Mouse (Mus musculus) hindbrain, embryonic 10.5 days (tissue): ENCODE measurements around the gene Hhipl1. TPM values are rescaled to one million over a fixed set of nuclear protein-coding genes. Genes with fewer than 3 reads are reported as not detected.

Source experiments
- DNase-seq: peaks from one replicate; pipeline ENCODE4 v3.0.0-alpha.2; 2017; ENCODE audit warnings: low spot score
- H3K27ac ChIP-seq: fragments of 300-500 bp; sonication (generic); 2 replicates; pipeline ENCODE4 v1.5.1; 2016; ENCODE audit warnings: mild to moderate bottlenecking, moderate library complexity
- H3K27me3 ChIP-seq: fragments of 300-500 bp; sonication (generic); 2 replicates; pipeline ENCODE4 v1.6.1; 2016; ENCODE audit warnings: mild to moderate bottlenecking; ENCODE audit not compliant: poor library complexity, insufficient read depth, severe bottlenecking
- H3K36me3 ChIP-seq: fragments of 300-500 bp; sonication (generic); 2 replicates; pipeline ENCODE4 v1.6.1; 2016; ENCODE audit warnings: mild to moderate bottlenecking, moderate library complexity
- H3K4me1 ChIP-seq: fragments of 300-500 bp; sonication (generic); replicated peaks from 2 replicates; pipeline ENCODE4 v1.6.1; 2016; ENCODE audit warnings: mild to moderate bottlenecking
- H3K4me3 ChIP-seq: fragments of 300-500 bp; sonication (generic); 2 replicates; pipeline ENCODE4 v1.5.1; 2016; ENCODE audit warnings: mild to moderate bottlenecking, moderate library complexity
- H3K9me3 ChIP-seq: fragments of 300-500 bp; sonication (generic); 2 replicates; pipeline ENCODE4 v1.6.1; 2016; ENCODE audit warnings: mild to moderate bottlenecking, moderate library complexity
- WGBS: fragments of 180-500 bp; shearing (Covaris S2); methylation state at CpG from one replicate; pipeline ENCODE4 v1.1.7; 2016; 5-methylcytosine and 5-hydroxymethylcytosine counted together
- polyA plus RNA-seq: library from polyadenylated mRNA; unstranded; fragments of >200 nt; fragmentation: Nextera tagmentation; extraction: Ambion mirVana; gene quantifications from 2 replicates; pipeline ENCODE4 v1.2.1, GENCODE M21; 2016

Gene Hhipl1
- polyA plus RNA-seq, 1 experiment from 2014 or later: 3.2 TPM

GRCm38 (mm10) chr12:108309116-108309794 is 3.2 kb downstream of the Hhipl1 start:
- H3K27ac ChIP-seq: peak overlapping the region; percentile 70; the same call in 1 of the 2 replicates

GRCm38 (mm10) chr12:108310041-108310440 is 4.0 kb downstream of the Hhipl1 start:
- WGBS: 83% methylated on average over 4 of the region's 4 CpGs
- Histone ChIP-seq H3K27me3 (peaks cover 46% of the 10 kb centered on the region), H3K4me3 (no peak overlapping the region), H3K36me3 (no peaks in the 10 kb centered on the region), H3K27ac (peak overlapping the region; percentile 70), H3K9me3 (no peaks in the 10 kb centered on the region), H3K4me1 (peaks cover 83% of the 10 kb centered on the region)
- no peak for DNase-seq

More at GRCm38 (mm10) chr12:108309116-108309794, 3.2 kb downstream of the Hhipl1 start:
- no peaks in the 10 kb centered on the region for H3K9me3 ChIP-seq
- WGBS: 65% methylated on average over 8 of the region's 8 CpGs
- no peak for DNase-seq
- peaks cover 53% of the 10 kb centered on the region for H3K27me3 ChIP-seq
- H3K4me3 ChIP-seq: no peak overlapping the region
- H3K36me3 ChIP-seq: no peaks in the 10 kb centered on the region
- H3K4me1 ChIP-seq: peaks cover 90% of the 10 kb centered on the region

GRCm38 (mm10) chr12:108310456-108311027 is 4.5 kb downstream of the Hhipl1 start:
- Histone ChIP-seq H3K27me3 (peaks cover 41% of the 10 kb centered on the region), H3K27ac (peak overlapping the region; percentile 70)
- 81% methylated on average over 7 of the region's 7 CpGs for WGBS

DNA sequence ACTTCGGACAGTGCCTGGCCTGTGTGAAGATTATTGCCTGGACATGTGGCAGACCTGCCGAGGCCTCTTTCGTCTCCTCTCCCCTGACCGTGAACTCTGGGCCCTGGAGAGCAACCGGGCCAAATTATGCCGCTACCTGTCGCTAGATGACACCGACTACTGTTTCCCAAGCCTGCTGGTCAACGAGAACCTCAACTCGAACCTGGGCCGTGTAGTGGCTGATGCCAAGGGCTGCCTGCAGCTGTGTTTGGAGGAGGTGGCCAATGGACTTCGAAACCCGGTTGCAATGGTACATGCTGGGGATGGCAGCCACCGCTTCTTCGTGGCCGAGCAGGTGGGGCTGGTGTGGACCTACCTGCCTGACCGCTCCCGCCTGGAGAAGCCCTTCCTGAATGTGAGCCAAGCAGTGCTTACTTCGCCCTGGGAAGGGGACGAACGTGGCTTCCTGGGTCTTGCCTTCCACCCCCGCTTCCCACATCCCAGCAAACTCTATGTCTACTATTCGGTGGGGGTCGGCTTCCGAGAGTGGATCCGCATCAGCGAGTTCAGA is 5.7 kb downstream of the Hhipl1 start:
- Histone ChIP-seq H3K27ac (peak overlapping the region; percentile 85), H3K4me1 (peaks cover 80% of the 10 kb centered on the region), H3K4me3 (no peak overlapping the region), H3K27me3 (peaks cover 42% of the 10 kb centered on the region), H3K9me3 (no peaks in the 10 kb centered on the region), H3K36me3 (no peaks in the 10 kb centered on the region)
- DNase-seq: no peak
- 84% methylated on average over 27 of the region's 27 CpGs for WGBS

More at GRCm38 (mm10) chr12:108310456-108311027, 4.5 kb downstream of the Hhipl1 start:
- Histone ChIP-seq H3K4me1 (peaks cover 80% of the 10 kb centered on the region), H3K36me3 (no peaks in the 10 kb centered on the region), H3K9me3 (no peaks in the 10 kb centered on the region), H3K4me3 (no peak overlapping the region)
- DNase-seq: no peak

- H3K27ac ChIP-seq: peak overlapping the region; percentile 85
- H3K9me3 ChIP-seq: no peaks in the 10 kb centered on the region
- 17% methylated on average over 6 of the region's 6 CpGs for WGBS
- H3K27me3 ChIP-seq: peaks cover 42% of the 10 kb centered on the region
- H3K36me3 ChIP-seq: no peaks in the 10 kb centered on the region
- peaks cover 80% of the 10 kb centered on the region for H3K4me1 ChIP-seq
- H3K4me3 ChIP-seq: no peak overlapping the region
- DNase-seq: peak; percentile 68
Measured at GRCm38 (mm10) chr12:108312432-108312851, 6.4 kb downstream of the Hhipl1 start.

DNA sequence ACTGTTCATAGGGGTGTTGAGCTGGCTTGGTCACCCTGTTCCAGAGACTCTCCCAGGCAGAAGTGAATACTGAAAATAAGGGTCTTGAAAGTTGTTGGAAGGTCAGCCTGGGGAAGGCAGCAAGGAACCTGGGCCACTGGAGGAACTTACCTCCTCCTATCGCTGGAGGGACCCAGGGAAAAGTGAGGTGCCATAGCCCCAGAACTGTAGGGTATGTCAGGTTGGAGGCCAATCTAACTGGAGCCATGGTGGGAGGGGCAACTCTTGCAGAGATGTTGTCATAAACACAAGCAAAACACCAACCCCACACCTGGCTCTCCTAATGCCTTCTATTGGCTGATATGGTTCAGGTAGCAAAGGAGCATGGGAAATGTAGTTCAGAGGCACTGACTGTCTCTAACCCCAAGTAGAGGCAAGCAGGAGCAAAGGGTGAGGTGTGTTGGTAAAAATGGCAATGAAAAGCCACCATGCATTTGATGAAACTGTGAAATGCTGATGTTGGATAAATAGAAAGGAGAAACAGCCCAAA is 7.2 kb downstream of the Hhipl1 start:
- DNase-seq: no peak
- Histone ChIP-seq H3K4me1 (peaks cover 80% of the 10 kb centered on the region), H3K9me3 (no peaks in the 10 kb centered on the region), H3K27ac (peak overlapping the region; percentile 85), H3K4me3 (no peak overlapping the region), H3K27me3 (peaks cover 42% of the 10 kb centered on the region), H3K36me3 (no peaks in the 10 kb centered on the region)
- WGBS: 87% methylated on average over 1 of the region's 1 CpGs

GRCm38 (mm10) chr12:108315818-108316217 is 9.7 kb downstream of the Hhipl1 start:
- H3K27me3 ChIP-seq: peaks cover 53% of the 10 kb centered on the region
- WGBS: 44% methylated on average over 10 of the region's 10 CpGs
- peaks cover 80% of the 10 kb centered on the region for H3K4me1 ChIP-seq
- no peak overlapping the region for H3K4me3 ChIP-seq
- H3K9me3 ChIP-seq: no peaks in the 10 kb centered on the region
- peak overlapping the region; percentile 45 for H3K27ac ChIP-seq
- H3K36me3 ChIP-seq: no peaks in the 10 kb centered on the region
- DNase-seq: no peak

DNA sequence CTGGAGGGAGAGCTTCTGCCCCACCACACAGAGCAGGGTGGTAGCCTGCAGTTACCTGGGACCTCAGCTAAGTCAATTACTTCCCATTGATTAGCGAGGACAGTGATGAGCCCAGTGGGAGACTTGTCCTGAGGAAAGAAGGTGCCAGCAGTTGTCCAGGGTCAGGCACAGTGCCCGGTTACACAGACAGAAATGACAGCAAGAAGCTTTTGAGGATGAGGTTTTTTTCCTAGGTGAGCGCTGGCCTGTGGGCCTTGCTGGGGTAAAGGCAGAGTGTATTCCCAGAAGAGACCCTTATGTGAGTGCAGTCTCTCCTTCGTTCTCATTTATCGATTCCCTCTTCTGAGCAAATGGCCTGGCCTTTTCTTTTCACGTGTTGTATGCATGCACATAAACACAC is 10.6 kb downstream of the Hhipl1 start:
- no peaks in the 10 kb centered on the region for H3K36me3 ChIP-seq
- peaks cover 81% of the 10 kb centered on the region for H3K4me1 ChIP-seq
- peak overlapping the region; percentile 74 for H3K27ac ChIP-seq
- H3K4me3 ChIP-seq: no peak overlapping the region
- H3K27me3 ChIP-seq: peaks cover 59% of the 10 kb centered on the region
- WGBS: 22% methylated on average over 6 of the region's 6 CpGs
- DNase-seq: no peak
- H3K9me3 ChIP-seq: no peaks in the 10 kb centered on the region

- no peaks in the 10 kb centered on the region for H3K9me3 ChIP-seq
- WGBS: 5% methylated on average over 9 of the region's 9 CpGs
- no peak overlapping the region for H3K4me3 ChIP-seq
- peaks cover 81% of the 10 kb centered on the region for H3K4me1 ChIP-seq
- H3K27me3 ChIP-seq: peaks cover 65% of the 10 kb centered on the region
- H3K36me3 ChIP-seq: no peaks in the 10 kb centered on the region
- DNase-seq: peak; percentile 59
- peak overlapping the region; percentile 92 for H3K27ac ChIP-seq
Measured at GRCm38 (mm10) chr12:108317201-108317738, 11.2 kb downstream of the Hhipl1 start.

DNA sequence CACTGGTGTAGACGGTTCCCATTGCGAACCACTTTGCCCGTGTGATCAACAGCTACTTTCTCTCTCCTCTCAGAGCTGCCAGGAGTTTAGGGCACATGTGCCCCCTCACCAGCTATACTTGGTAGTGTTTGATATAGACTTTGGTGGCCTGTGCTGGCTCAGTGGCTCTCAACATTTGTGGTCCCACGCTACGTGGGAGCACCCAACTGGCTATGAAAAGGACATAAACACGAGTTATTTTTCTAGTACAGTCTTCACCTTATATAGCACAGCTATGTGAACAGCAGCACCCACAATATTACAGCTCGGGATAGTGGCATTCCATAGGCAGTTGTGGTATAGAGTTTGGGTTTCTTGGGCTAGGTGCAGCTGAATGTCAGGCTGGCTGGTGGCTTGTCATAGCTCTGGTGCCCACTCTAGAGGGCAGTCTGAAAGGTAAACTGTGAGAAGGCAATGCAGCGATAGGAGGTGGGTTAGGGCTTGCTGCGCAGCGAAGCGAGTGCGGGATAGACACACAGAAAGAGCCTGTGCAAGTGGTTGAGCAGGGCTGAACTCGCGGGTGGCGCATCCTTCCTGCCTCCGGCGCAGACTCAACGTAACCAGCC is 11.9 kb downstream of the Hhipl1 start:
- Histone ChIP-seq H3K4me1 (peaks cover 78% of the 10 kb centered on the region), H3K36me3 (no peaks in the 10 kb centered on the region), H3K9me3 (no peaks in the 10 kb centered on the region), H3K27ac (peak overlapping the region; percentile 92), H3K4me3 (peak overlapping the region; percentile 29), H3K27me3 (peaks cover 65% of the 10 kb centered on the region)
- DNase-seq: no peak
- 12% methylated on average over 18 of the region's 18 CpGs for WGBS

- peaks cover 69% of the 10 kb centered on the region for H3K27me3 ChIP-seq
- H3K9me3 ChIP-seq: no peaks in the 10 kb centered on the region
- peak overlapping the region; percentile 29 for H3K4me3 ChIP-seq
- H3K27ac ChIP-seq: peak overlapping the region; percentile 92
- no peaks in the 10 kb centered on the region for H3K36me3 ChIP-seq
- peaks cover 76% of the 10 kb centered on the region for H3K4me1 ChIP-seq
- 9% methylated on average over 37 of the region's 37 CpGs for WGBS
- DNase-seq: peak; percentile 37
Measured at GRCm38 (mm10) chr12:108318499-108318898, 12.4 kb downstream of the Hhipl1 start.

DNA sequence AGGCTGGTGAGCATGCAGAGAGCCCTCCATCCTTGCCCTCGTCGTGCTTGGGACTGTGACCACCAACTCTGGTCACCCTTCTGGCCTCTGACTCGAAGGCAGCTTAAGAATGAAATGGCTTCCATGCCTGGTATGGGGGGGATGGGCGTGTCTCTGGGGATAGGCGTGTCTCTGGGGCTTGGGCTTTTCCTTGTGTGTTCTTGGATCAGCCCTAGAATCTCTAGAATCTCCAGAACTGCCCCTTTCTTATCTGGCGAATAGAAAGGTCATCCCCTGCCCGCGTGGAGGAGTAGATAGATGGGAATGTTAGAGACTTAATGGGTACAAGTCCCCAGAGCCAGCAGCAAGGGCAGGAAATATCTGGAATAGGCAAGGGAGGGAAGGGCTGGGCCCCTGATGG is 14.0 kb downstream of the Hhipl1 start:
- peaks cover 75% of the 10 kb centered on the region for H3K4me1 ChIP-seq
- H3K27me3 ChIP-seq: peaks cover 70% of the 10 kb centered on the region
- peak; percentile 73 for DNase-seq
- peak overlapping the region; percentile 26; the same call in 1 of the 2 replicates for H3K4me3 ChIP-seq
- H3K9me3 ChIP-seq: no peaks in the 10 kb centered on the region
- 6% methylated on average over 8 of the region's 8 CpGs for WGBS
- H3K27ac ChIP-seq: peak overlapping the region; percentile 92
- H3K36me3 ChIP-seq: no peaks in the 10 kb centered on the region
